Mouse (Mus musculus): ENCODE results near the gene Pknox2. TPM values are rescaled to one million over a fixed set of nuclear protein-coding genes. Genes with fewer than 3 reads are reported as not detected.

Pknox2 gene
- polyA plus RNA-seq, 1 experiment, result 8.5 TPM

- Histone ChIP-seq H3K79me3 (ENCODE audit: low read depth) (no peaks in the 10 kb centered on the region), H3ac (ENCODE audit: control insufficient read depth, insufficient read length, low read depth) (no peak overlapping the region), H3K79me2 (ENCODE audit: control insufficient read depth, insufficient read depth) (no peaks in the 10 kb centered on the region), H3K4me3 (ENCODE audit: insufficient read depth, poor library complexity, severe bottlenecking) (no peak overlapping the region), H3K36me3 (ENCODE audit: control insufficient read depth, insufficient read depth) (no peaks in the 10 kb centered on the region), H3K27me3 (ENCODE audit: control insufficient read depth, insufficient read depth, insufficient read length) (no peaks in the 10 kb centered on the region)
- no peak for TF ChIP-seq MYOD1 (IDR thresholded peaks at IDR 0.05; ENCODE audit: control insufficient read depth, insufficient read length, low read depth)
- no peak for TF ChIP-seq CEBPB (IDR thresholded peaks at IDR 0.05; ENCODE audit: low read depth)
- no peak for TF ChIP-seq USF1 (IDR thresholded peaks at IDR 0.05; ENCODE audit: low read depth)
- no peak for TF ChIP-seq CTCF (IDR thresholded peaks at IDR 0.05; ENCODE audit: control insufficient read depth, insufficient read depth, insufficient read length)
- no peak for TF ChIP-seq MAX (IDR thresholded peaks at IDR 0.05)
- no peak for TF ChIP-seq FOSL1 (IDR thresholded peaks at IDR 0.05; ENCODE audit: insufficient read depth, low read length, poor library complexity, severe bottlenecking)
- no peak for TF ChIP-seq MYOG (IDR thresholded peaks at IDR 0.05; ENCODE audit: control insufficient read depth, extremely low read depth, insufficient read length)
These were observed 205.1 kb downstream of the Pknox2 start for GRCm38 (mm10) chr9:36942131-36942530.

GRCm38 (mm10) chr9:36941565-36941964, 205.6 kb downstream of the Pknox2 start:
- TF ChIP-seq CEBPB (IDR thresholded peaks at IDR 0.05; ENCODE audit: low read depth) (no peak), CTCF (IDR thresholded peaks at IDR 0.05; ENCODE audit: control insufficient read depth, insufficient read depth, insufficient read length) (no peak)
- H3K27me3 ChIP-seq (ENCODE audit: control insufficient read depth, insufficient read depth, insufficient read length), result no peaks in the 10 kb centered on the region
- no peak overlapping the region for H3K4me3 ChIP-seq (ENCODE audit: insufficient read depth, poor library complexity, severe bottlenecking)
- no peaks in the 10 kb centered on the region for H3K79me3 ChIP-seq (ENCODE audit: low read depth)
- no peaks in the 10 kb centered on the region for H3K36me3 ChIP-seq (ENCODE audit: control insufficient read depth, insufficient read depth)
- no peak overlapping the region for H3ac ChIP-seq (ENCODE audit: control insufficient read depth, insufficient read length, low read depth)
- H3K79me2 ChIP-seq (ENCODE audit: control insufficient read depth, insufficient read depth), result no peaks in the 10 kb centered on the region

- TF ChIP-seq CEBPB (IDR thresholded peaks at IDR 0.05; ENCODE audit: low read depth), result no peak
- no peak for TF ChIP-seq MYOD1 (IDR thresholded peaks at IDR 0.05; ENCODE audit: control insufficient read depth, insufficient read length, low read depth)
- TF ChIP-seq CTCF (IDR thresholded peaks at IDR 0.05; ENCODE audit: control insufficient read depth, insufficient read depth, insufficient read length), result no peak
- TF ChIP-seq MYOG (IDR thresholded peaks at IDR 0.05; ENCODE audit: control insufficient read depth, extremely low read depth, insufficient read length), result no peak
- TF ChIP-seq USF1 (IDR thresholded peaks at IDR 0.05; ENCODE audit: low read depth), result no peak
- no peak for TF ChIP-seq FOSL1 (IDR thresholded peaks at IDR 0.05; ENCODE audit: insufficient read depth, low read length, poor library complexity, severe bottlenecking)
- no peak for TF ChIP-seq MAX (IDR thresholded peaks at IDR 0.05)
- Histone ChIP-seq H3K79me2 (ENCODE audit: control insufficient read depth, insufficient read depth) (no peaks in the 10 kb centered on the region), H3K79me3 (ENCODE audit: low read depth) (no peaks in the 10 kb centered on the region), H3K4me3 (ENCODE audit: insufficient read depth, poor library complexity, severe bottlenecking) (no peak overlapping the region), H3K27me3 (ENCODE audit: control insufficient read depth, insufficient read depth, insufficient read length) (no peaks in the 10 kb centered on the region), H3ac (ENCODE audit: control insufficient read depth, insufficient read length, low read depth) (no peak overlapping the region), H3K36me3 (ENCODE audit: control insufficient read depth, insufficient read depth) (no peaks in the 10 kb centered on the region)
These were observed 208.6 kb downstream of the Pknox2 start for GRCm38 (mm10) chr9:36938601-36939078.

- H3K79me3 ChIP-seq (ENCODE audit: low read depth), result no peaks in the 10 kb centered on the region
- no peaks in the 10 kb centered on the region for H3K36me3 ChIP-seq (ENCODE audit: control insufficient read depth, insufficient read depth)
- H3K4me3 ChIP-seq (ENCODE audit: insufficient read depth, poor library complexity, severe bottlenecking), result no peak overlapping the region
- H3ac ChIP-seq (ENCODE audit: control insufficient read depth, insufficient read length, low read depth), result no peak overlapping the region
- no peak for TF ChIP-seq MAX (IDR thresholded peaks at IDR 0.05)
- no peak for TF ChIP-seq CEBPB (IDR thresholded peaks at IDR 0.05; ENCODE audit: low read depth)
- TF ChIP-seq USF1 (IDR thresholded peaks at IDR 0.05; ENCODE audit: low read depth), result no peak
- TF ChIP-seq MYOG (IDR thresholded peaks at IDR 0.05; ENCODE audit: control insufficient read depth, extremely low read depth, insufficient read length), result no peak
- TF ChIP-seq CTCF (IDR thresholded peaks at IDR 0.05; ENCODE audit: control insufficient read depth, insufficient read depth, insufficient read length), result no peak
- TF ChIP-seq MYOD1 (IDR thresholded peaks at IDR 0.05; ENCODE audit: control insufficient read depth, insufficient read length, low read depth), result no peak
- TF ChIP-seq FOSL1 (IDR thresholded peaks at IDR 0.05; ENCODE audit: insufficient read depth, low read length, poor library complexity, severe bottlenecking), result no peak
- no peaks in the 10 kb centered on the region for H3K27me3 ChIP-seq (ENCODE audit: control insufficient read depth, insufficient read depth, insufficient read length)
- no peaks in the 10 kb centered on the region for H3K79me2 ChIP-seq (ENCODE audit: control insufficient read depth, insufficient read depth)
These were observed 213.3 kb downstream of the Pknox2 start for GRCm38 (mm10) chr9:36933813-36934493.

DNA sequence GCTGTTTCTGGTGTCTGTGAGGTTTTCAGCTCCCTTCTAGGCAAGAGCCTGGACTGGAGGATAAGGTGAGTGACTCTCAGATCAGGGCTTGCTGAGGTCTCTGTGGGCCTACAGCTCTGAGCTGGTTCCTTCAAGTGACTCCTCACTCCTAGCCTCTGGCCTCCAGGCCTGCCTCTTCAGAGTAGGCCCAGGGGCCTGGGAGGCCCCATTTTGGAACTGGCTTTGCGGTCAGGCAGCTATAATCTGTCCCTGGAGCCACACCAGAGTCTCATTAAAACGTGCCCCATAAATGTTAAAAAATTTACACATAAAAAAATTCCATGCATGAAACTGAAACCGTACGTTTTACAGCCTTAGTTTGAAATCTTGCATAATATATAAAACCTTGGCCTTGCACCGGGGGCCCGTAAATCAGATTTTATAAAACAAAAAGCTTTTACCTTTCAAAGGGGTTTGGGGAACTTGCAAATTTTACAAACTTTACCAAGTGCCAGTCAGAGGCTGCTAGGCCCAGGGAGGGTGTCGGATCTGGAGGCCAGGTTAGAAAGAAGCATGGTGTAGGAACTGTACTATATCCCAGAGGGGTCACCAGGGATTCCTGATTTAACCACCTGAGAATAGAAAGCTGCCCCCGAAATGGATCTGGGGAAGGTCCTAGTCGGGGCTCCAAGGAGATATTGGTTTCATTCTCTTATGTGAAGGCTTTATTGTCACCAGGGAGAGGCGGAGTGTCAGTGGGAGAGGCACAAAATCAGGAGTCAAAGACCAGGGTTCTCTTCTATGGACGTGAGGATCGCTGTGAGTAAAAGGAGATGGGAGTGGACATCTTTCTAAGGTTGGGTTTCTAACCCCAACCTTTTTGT, 214.0 kb downstream of the Pknox2 start:
- Histone ChIP-seq H3K27me3 (ENCODE audit: control insufficient read depth, insufficient read depth, insufficient read length) (no peaks in the 10 kb centered on the region), H3K79me2 (ENCODE audit: control insufficient read depth, insufficient read depth) (no peaks in the 10 kb centered on the region), H3K36me3 (ENCODE audit: control insufficient read depth, insufficient read depth) (no peaks in the 10 kb centered on the region), H3ac (ENCODE audit: control insufficient read depth, insufficient read length, low read depth) (no peak overlapping the region), H3K4me3 (ENCODE audit: insufficient read depth, poor library complexity, severe bottlenecking) (no peak overlapping the region), H3K79me3 (ENCODE audit: low read depth) (no peaks in the 10 kb centered on the region)
- TF ChIP-seq MYOG (IDR thresholded peaks at IDR 0.05; ENCODE audit: control insufficient read depth, extremely low read depth, insufficient read length) (no peak), MAX (IDR thresholded peaks at IDR 0.05) (no peak)

All from C2C12 (cell line).